Mouse (Mus musculus) thymus, postnatal 10 days (tissue): ENCODE data around the gene Sobp.

ENCODE experiments used
- DNase-seq, 2 experiments: peaks; one replicate each; pipeline ENCODE4 v3.0.0; 2021; ENCODE audit warnings: low spot score in 2 of 2

The Sobp gene

GRCm38 (mm10) chr10:42995484-42995895 lies 178.8 kb downstream of the Sobp start:
- no peak for DNase-seq

- DNase-seq: no peak
These were observed 180.0 kb downstream of the Sobp start for GRCm38 (mm10) chr10:42994331-42994782.

DNA sequence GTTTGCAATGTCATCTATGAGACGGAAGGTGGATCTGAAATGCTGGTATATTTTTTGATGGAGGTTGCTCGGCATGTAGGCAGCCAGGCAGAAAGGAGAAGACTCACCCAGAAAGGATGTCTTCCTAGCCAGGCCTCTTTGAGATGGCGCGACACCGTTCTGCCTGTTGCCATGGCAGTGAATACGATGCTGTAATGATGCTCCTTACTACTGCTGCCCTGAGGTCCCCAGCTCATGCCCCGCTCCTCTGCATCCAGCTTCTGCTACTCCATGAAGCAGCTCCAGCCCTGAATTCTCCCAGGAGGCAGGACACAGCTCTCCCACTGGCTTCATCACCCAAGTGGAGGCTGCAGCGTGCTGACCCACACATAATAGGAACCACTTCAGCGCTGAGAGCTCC lies 183.3 kb downstream of the Sobp start:
- DNase-seq: no peak

- peak; percentile 34 to 73 for DNase-seq
These were observed 184.4 kb downstream of the Sobp start for GRCm38 (mm10) chr10:42989910-42990309.

DNA sequence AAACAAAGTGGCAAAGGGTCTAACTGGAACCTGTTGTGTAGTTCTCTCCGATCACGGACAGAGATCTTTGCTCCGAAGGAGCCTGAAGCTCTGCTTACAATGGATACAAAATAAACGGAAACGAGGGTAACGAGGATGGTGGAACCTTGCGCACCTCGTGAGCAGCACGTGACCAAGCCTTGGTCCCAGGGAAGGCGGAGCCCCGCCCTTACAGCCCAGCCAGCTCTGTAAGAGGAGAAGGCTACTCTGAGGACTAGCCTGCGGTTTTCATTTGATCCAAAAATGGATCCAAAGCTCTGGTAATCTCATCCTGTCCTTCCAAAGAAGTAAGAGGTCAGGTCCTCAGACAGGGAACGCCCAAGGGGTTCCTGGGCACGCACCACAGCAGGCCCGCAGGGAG lies 185.7 kb downstream of the Sobp start:
- DNase-seq: no peak

GRCm38 (mm10) chr10:42987594-42988052 lies 186.7 kb downstream of the Sobp start:
- peak in 1 of 2 experiments; percentile 33 for DNase-seq

DNA sequence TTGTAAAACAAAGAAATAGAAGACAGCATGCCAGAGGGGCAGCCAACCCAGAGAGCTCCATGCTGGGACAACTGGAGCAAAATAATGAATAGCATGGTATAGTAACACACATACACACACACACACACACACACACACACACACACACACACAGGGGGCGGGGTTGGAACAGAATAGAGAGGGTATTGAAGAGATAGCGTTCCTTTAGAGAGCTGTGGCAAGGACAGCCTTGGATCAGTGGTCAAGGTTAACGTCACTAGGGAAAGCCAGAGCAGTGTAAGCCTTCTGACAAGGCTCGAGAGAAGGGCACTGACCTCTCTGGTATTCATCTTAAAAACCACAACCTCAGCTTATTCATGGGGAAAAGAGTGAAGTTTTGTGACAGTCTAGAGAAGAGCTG lies 189.4 kb downstream of the Sobp start:
- DNase-seq: no peak

DNA sequence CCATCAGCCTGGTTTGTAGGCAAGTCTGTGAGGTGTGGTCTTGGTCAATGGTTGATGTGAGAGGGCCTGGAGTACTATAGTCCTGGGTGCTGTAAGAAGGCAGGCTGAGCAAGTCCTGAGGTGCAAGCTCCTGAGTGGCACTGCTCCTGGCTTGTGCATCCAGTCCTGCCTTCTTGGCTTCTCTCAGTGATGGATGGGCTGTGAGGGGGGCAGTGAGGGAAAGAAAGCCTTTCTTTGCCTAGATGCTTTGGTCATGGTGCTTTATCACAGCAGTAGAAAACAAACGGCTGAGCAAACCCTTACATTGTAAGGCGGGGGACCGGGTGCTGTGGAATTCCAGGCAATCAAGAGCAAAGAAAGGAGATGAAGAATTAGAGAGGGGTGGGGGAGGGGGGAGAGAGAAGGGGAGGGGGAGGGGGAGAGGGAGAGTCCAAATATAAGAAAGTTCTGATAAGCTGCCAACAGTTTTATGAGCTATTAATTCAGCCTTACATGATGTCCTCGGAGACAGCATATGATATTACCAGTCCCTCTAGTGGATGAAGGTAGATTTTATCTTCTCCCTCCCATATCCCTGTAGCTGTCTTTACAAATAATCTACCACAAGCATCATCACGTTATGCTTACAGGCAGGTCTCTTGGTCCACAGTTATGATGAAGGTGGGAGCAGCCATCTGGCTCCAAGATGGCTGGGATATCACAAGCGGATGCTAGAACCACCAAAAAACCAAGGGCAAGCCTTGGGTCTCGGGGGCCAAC lies 193.2 kb downstream of the Sobp start:
- DNase-seq: no peak

DNA sequence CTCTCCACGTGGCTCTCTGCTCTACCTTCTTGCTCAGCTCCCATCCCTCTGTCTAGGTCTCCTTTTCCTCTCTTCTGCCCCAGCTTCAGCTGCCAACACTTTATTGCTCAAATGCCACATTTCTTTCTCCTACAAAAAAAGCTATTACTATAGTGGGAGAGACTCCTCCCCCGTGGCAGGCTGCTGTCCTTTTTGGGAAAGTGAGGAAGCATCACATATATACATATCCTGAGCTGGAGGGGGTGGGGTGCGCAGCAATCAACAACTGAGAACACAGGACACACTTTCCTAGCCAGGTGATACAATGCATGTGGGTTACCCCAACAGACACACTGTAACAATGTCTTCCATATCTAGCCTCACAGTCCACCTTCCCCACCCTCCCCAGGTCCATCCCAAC lies 196.0 kb downstream of the Sobp start:
- DNase-seq: no peak

GRCm38 (mm10) chr10:42976577-42976976 lies 197.8 kb downstream of the Sobp start:
- no peak for DNase-seq

DNA sequence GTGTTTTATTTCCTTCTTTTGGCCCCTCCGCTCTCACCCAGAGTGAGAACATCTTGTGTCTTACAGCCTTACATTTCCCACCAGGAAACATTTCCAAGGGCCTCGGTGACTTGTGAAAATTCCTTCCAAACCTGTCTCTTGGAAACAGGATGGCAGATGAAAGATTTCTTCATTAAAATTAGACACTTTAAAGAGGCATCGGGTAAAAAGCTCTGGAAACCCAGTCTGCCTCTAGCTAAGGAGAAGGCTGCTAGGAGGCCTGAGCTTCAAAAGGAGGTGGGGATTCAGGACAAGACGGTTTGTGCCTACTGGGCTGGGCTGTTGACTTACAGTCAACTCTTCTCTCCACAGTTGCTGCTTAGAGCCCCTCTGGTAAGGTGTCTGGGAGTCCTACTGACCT lies 200.8 kb downstream of the Sobp start:
- DNase-seq: no peak

DNA sequence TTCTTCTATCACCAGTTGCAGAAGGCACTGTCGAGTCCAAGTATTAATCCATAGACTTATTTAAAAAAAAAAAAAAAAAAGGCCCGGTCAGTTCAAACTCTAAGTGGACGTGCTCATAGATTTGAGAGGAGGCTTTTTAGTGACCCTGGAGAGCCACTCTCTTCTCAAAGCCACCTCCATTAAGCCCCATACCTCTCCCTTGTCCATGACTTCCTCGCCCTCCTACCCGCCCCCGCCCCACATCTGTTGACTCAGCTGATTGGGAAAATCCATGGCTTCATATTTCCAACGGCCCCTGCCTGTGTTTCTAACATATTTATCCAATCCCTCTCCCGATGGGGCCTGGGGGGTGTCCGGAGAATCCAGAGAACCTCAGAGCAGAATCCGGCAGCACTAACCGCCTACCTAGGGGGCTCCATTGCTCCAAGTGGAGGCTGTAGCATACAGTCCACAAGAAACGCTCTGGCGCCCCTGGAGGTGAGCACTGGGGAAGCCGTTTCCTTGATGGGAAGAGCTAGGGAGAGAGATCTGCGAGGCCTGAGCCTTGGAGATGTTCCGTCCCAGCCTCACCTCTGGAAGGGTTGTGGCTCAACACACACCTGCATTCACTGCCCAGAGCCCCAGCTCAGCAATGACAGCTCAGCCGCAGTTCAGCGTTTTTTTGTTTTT lies 201.7 kb downstream of the Sobp start:
- DNase-seq: peak; percentile 55 to 75

DNA sequence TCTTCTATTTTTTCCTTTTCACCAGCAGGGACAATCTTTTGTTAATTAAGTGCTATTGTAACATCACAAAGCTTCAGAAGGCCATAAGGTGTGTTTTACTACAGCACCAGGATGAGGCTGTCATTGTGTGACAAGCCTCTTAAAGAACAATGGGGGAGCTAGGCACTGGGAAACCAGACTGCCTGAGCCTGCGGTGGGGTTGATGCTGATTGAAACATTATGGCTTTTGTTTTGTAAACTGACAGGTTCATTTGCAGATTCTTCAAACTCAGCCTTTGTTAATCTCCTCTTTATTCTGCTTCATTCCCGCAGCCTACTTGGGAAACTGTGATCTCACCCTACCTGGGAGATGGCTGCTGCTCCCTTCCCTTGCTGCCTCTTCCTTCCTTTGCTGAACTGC lies 206.0 kb downstream of the Sobp start:
- DNase-seq: no peak

GRCm38 (mm10) chr10:42963061-42963460 lies 211.3 kb downstream of the Sobp start:
- no peak for DNase-seq

GRCm38 (mm10) chr10:42962655-42963054 lies 211.7 kb downstream of the Sobp start:
- DNase-seq: peak in 1 of 2 experiments; percentile 22

GRCm38 (mm10) chr10:42962181-42962601 lies 212.1 kb downstream of the Sobp start:
- DNase-seq: no peak

GRCm38 (mm10) chr10:42961771-42962170 lies 212.6 kb downstream of the Sobp start:
- no peak for DNase-seq

DNA sequence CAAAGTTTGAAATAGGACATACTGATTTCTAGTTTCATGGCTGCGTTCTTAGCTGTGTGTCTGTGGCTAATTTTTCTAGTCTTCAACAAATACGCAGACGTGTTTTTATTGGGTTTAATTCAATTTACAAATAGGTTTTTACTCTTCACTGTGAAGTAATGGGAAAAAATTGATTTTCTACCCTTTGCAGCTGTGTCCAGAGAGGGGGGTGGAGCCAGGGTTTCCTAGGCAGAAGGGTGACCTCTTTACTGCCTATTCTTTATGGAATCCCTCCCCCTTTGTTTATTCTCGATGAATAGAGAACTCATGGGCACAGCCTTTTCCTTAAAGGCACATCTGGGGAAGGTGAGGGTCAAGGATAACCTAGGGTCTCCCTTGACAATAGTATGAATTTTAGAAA lies 215.6 kb downstream of the Sobp start:
- DNase-seq: no peak

- DNase-seq: peak; percentile 27 to 70
These were observed 216.3 kb downstream of the Sobp start for GRCm38 (mm10) chr10:42957881-42958651.

- DNase-seq: no peak
These were observed 219.1 kb downstream of the Sobp start for GRCm38 (mm10) chr10:42955205-42955604.

- DNase-seq: no peak
These were observed 220.7 kb downstream of the Sobp start for GRCm38 (mm10) chr10:42953601-42954000.
